Mouse (Mus musculus): ENCODE data around the gene Cd164l2. TPM values are rescaled to one million over a fixed set of nuclear protein-coding genes. Genes with fewer than 3 reads are reported as not detected.

The Cd164l2 gene
- polyA plus RNA-seq, 1 experiment from 2014 or later: 5.0 TPM

DNA sequence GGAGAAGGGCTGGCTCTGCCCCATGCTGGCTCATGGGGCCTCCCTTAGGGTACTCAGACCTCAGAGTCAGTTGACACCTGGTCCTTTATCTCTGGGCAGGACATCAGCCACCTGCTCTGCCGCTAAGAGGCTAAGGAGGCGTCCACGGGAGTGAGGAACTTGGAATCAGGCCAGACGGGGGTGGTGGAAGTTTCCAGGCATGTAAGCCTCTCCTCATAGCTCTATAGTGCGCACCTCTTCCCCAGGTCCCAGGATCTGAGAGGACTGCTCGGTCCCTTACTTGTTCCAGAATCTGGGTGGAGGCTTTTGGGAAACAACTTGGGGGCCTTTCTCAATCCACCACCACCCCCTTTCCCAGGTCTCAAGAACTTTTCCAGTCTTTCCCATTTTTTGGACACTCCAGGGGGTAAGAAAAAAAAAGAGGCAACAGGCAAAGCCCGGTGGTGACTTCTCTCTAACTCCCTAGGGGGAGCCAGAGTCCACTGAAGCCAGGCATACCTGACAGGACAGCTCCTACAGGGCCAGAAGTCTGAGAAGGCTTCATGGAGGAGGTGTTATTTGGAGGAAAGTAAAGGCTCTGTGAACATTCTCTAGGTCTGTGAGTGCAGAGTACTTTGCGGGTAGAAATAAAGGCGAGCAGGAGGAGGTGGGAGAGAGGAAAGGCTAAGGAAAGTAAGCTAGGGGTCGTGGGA is 21.5 kb downstream of the Cd164l2 start:
- no peaks in the 10 kb centered on the region for H3K9me3 ChIP-seq (ENCODE audit: low read depth, low read length)
- peak; percentile 58 for TF ChIP-seq CTCF (IDR thresholded peaks at IDR 0.05; ENCODE audit: low read depth)
- H3K36me3 ChIP-seq (ENCODE audit: insufficient read depth): no peaks in the 10 kb centered on the region
- H3K4me2 ChIP-seq: no peak overlapping the region
- no peaks in the 10 kb centered on the region for H3K27me3 ChIP-seq (ENCODE audit: insufficient read depth, low read length)
- H3K4me1 ChIP-seq (ENCODE audit: insufficient read depth): no peaks in the 10 kb centered on the region
- ATAC-seq (ENCODE audit: insufficient read depth) (no peak), DNase-seq (peak; percentile 71)
- no peak overlapping the region for H3K27ac ChIP-seq (ENCODE audit: low read depth)
- H3K4me3 ChIP-seq (ENCODE audit: low read depth, low read length): no peak overlapping the region
- no peak overlapping the region for H3K9ac ChIP-seq
- WGBS: 26% methylated on average over 10 of the region's 10 CpGs

- no peak overlapping the region for H3K4me2 ChIP-seq
- no peaks in the 10 kb centered on the region for H3K36me3 ChIP-seq (ENCODE audit: insufficient read depth)
- H3K9ac ChIP-seq: no peak overlapping the region
- H3K27ac ChIP-seq (ENCODE audit: low read depth): no peak overlapping the region
- H3K27me3 ChIP-seq (ENCODE audit: insufficient read depth, low read length): no peaks in the 10 kb centered on the region; the same call in 1 of the 2 replicates
- ATAC-seq (ENCODE audit: insufficient read depth): no peak
- WGBS: 45% methylated on average over 5 of the region's 5 CpGs
- no peaks in the 10 kb centered on the region; the same call in 1 of the 2 replicates for H3K9me3 ChIP-seq (ENCODE audit: low read depth, low read length)
- no peaks in the 10 kb centered on the region for H3K4me1 ChIP-seq (ENCODE audit: insufficient read depth)
- H3K4me3 ChIP-seq (ENCODE audit: low read depth, low read length): no peak overlapping the region
- DNase-seq: no peak
- TF ChIP-seq CTCF (IDR thresholded peaks at IDR 0.05; ENCODE audit: low read depth): no peak
These were observed 22.8 kb downstream of the Cd164l2 start for GRCm38 (mm10) chr4:133234771-133235170.

DNA sequence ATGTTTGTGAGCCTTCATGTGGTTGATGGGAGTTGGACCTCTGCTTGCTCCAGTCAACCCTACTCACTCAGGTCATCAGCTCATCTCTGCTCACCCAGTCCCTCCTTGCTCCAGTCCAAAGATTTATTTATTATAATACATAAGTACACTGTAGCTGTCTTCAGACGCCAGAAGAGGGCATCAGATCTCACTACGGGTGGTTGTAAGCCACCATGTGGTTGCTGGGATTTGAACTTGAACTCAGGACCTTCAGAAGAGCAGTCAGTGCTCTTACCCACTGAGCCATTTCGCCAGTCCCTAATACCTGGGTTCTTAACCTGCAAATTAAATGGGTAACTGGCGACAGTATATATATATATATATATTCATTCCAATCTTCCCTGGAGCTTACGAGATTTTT is 23.5 kb downstream of the Cd164l2 start:
- Histone ChIP-seq H3K36me3 (ENCODE audit: insufficient read depth) (no peaks in the 10 kb centered on the region), H3K4me3 (ENCODE audit: low read depth, low read length) (no peak overlapping the region), H3K9ac (no peak overlapping the region), H3K27ac (ENCODE audit: low read depth) (no peak overlapping the region), H3K4me1 (ENCODE audit: insufficient read depth) (peaks cover 4% of the 10 kb centered on the region; the same call in 1 of the 2 replicates), H3K9me3 (ENCODE audit: low read depth, low read length) (no peaks in the 10 kb centered on the region; the same call in 1 of the 2 replicates), H3K27me3 (ENCODE audit: insufficient read depth, low read length) (no peaks in the 10 kb centered on the region; the same call in 1 of the 2 replicates), H3K4me2 (no peak overlapping the region)
- WGBS: 74% methylated on average over 5 of the region's 5 CpGs
- no peak for DNase-seq
- no peak for TF ChIP-seq CTCF (IDR thresholded peaks at IDR 0.05; ENCODE audit: low read depth)
- no peak for ATAC-seq (ENCODE audit: insufficient read depth)

- no peak for TF ChIP-seq CTCF (IDR thresholded peaks at IDR 0.05; ENCODE audit: low read depth)
- H3K27ac ChIP-seq (ENCODE audit: low read depth): no peak overlapping the region
- WGBS: 60% methylated on average over 4 of the region's 4 CpGs
- H3K4me2 ChIP-seq: no peak overlapping the region
- peaks cover 9% of the 10 kb centered on the region for H3K27me3 ChIP-seq (ENCODE audit: insufficient read depth, low read length)
- no peak for DNase-seq
- no peaks in the 10 kb centered on the region; the same call in 1 of the 2 replicates for H3K9me3 ChIP-seq (ENCODE audit: low read depth, low read length)
- no peak overlapping the region for H3K4me3 ChIP-seq (ENCODE audit: low read depth, low read length)
- peaks cover 4% of the 10 kb centered on the region; the same call in 1 of the 2 replicates for H3K4me1 ChIP-seq (ENCODE audit: insufficient read depth)
- no peak for ATAC-seq (ENCODE audit: insufficient read depth)
- H3K9ac ChIP-seq: no peak overlapping the region
- no peaks in the 10 kb centered on the region for H3K36me3 ChIP-seq (ENCODE audit: insufficient read depth)
These were observed 26.0 kb downstream of the Cd164l2 start for GRCm38 (mm10) chr4:133237911-133238310.

- H3K27ac ChIP-seq (ENCODE audit: low read depth): peak within 1 kb of the TSS; percentile 77
- peak within 1 kb of the TSS; percentile 59 for H3K4me3 ChIP-seq (ENCODE audit: low read depth, low read length)
- peak; percentile 50; the same call in 1 of the 2 replicates for ATAC-seq (ENCODE audit: insufficient read depth)
- no peak for TF ChIP-seq CTCF (IDR thresholded peaks at IDR 0.05; ENCODE audit: low read depth)
- no peaks in the 10 kb centered on the region for H3K36me3 ChIP-seq (ENCODE audit: insufficient read depth)
- peaks cover 13% of the 10 kb centered on the region for H3K27me3 ChIP-seq (ENCODE audit: insufficient read depth, low read length)
- peak within 1 kb of the TSS; percentile 65 for H3K9ac ChIP-seq
- DNase-seq: peak; percentile 72
- no peaks in the 10 kb centered on the region; the same call in 1 of the 2 replicates for H3K9me3 ChIP-seq (ENCODE audit: low read depth, low read length)
- H3K4me2 ChIP-seq: peak within 1 kb of the TSS; percentile 97
- peaks cover 4% of the 10 kb centered on the region; the same call in 1 of the 2 replicates for H3K4me1 ChIP-seq (ENCODE audit: insufficient read depth)
- 5% methylated on average over 16 of the region's 16 CpGs for WGBS
These were observed 28.6 kb downstream of the Cd164l2 start, which contains the start of gene Map3k6 for GRCm38 (mm10) chr4:133240490-133240921. Gene Map3k6, plus strand, starts transcription at chr4:133240818.

DNA sequence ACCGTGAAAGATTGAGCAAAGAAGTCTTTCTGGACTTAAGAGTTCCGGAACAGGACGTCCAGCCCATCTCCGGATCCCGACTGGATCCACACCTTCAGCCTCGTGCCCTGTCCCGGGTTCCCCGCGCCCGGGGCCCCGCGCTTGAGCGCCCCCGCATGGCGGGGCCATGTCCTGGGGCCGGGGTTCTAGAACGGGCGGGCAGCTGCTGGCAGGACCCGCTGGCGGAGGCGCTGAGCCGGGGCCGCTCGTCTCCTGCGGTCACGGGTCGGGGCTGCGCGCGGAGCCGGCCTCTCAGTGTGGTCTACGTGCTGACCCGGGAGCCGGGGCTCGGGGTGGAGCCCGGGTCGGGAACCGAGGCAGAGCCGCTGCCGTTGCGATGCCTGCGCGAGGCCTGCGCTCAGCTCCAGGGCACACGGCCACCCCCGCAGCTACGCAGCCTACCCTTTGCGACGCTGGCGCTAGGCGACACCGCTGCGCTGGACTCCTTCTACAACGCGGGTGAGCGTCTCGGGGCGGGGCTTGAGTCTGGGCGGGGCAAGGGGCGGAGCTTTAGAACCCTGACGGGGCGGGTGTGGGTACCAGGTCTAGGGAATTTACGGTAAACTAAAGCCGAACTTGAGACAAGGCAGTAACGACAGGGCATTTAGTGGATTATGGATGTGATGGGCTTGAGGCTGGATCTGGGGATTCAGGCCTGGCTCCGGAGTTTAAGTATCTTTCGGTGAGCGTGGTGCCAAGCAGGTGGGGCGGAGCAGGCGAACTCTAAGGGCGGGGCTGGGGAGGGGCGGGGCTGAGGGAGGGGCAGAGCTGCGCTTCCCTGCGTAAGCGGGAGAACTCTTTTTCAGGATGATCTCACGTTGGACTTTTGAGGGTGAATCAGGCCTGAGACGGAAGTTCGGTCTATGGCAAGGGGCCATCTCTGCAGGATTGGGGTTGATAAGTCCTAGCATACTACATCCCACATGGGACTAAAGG is 29.3 kb downstream of the Cd164l2 start:
- under 1% methylated on average over 78 of the region's 78 CpGs for WGBS
- DNase-seq: peak; percentile 94

More for the DNA sequence above, 29.3 kb downstream of the Cd164l2 start:
- Histone ChIP-seq H3K27me3 (ENCODE audit: insufficient read depth, low read length) (peaks cover 15% of the 10 kb centered on the region), H3K9me3 (ENCODE audit: low read depth, low read length) (no peaks in the 10 kb centered on the region; the same call in 1 of the 2 replicates), H3K4me2 (peak overlapping the region; percentile 97), H3K9ac (peak overlapping the region; percentile 65), H3K36me3 (ENCODE audit: insufficient read depth) (no peaks in the 10 kb centered on the region), H3K4me3 (ENCODE audit: low read depth, low read length) (peak overlapping the region; percentile 59), H3K4me1 (ENCODE audit: insufficient read depth) (peaks cover 4% of the 10 kb centered on the region; the same call in 1 of the 2 replicates), H3K27ac (ENCODE audit: low read depth) (peak overlapping the region; percentile 77)
- peak; percentile 95 for ATAC-seq (ENCODE audit: insufficient read depth)
- no peak for TF ChIP-seq CTCF (IDR thresholded peaks at IDR 0.05; ENCODE audit: low read depth)
